Mouse (Mus musculus): Measurements from ENCODE around the gene Ets2. TPM values are rescaled to one million over a fixed set of nuclear protein-coding genes. Genes with fewer than 3 reads are reported as not detected.

Ets2 gene
- polyA plus RNA-seq, 1 experiment from 2014 or later, result 35.1 TPM

DNA sequence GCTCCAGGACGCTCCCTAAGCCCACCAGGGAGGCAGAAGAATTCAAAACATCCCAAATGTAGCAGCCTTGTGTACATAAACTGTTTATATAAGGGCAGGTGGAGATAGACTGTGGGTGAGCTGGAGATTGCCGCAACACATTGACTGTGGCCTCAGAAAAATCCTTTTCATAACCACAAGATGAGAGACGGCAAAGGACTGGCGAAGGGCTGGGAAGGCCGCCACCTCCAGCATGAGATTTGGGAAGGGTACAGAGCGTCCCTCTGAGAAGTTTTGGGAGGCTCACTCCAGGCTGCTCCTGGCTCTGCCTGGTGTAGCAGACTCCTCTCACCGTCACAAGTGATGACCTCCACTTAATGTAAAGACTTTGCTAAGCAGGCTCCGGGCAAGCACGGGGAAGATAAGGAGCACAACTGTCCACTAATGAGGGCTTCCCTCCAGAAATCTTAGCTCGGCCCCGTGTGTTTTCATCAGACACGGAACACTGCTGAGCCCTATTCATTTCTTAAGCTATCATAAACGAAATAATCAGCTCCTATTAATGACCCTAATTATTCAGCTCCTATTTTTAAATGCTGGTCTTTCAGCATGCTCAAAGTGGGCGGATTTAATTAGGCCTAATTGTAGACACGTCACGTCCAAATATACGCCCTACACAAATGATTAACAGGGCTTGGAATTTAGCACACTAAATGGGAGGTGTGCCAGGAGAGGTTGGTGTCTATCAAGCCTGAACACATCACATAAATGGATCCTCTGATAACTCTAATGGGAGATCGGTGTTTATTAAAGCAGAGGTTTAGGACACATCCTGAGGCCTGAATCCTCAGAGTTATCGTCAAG lies 33.5 kb upstream of the Ets2 start:
- H3K9ac ChIP-seq (ENCODE audit: low read length), result no peak overlapping the region
- H3K4me3 ChIP-seq (ENCODE audit: low read depth, low read length), result no peak overlapping the region
- no peaks in the 10 kb centered on the region for H3K9me3 ChIP-seq (ENCODE audit: control insufficient read depth, low read length)
- no peaks in the 10 kb centered on the region for H3K27me3 ChIP-seq (ENCODE audit: control insufficient read depth, insufficient read depth, low read length)
- no peaks in the 10 kb centered on the region for H3K4me1 ChIP-seq (replicated peaks; ENCODE audit: control insufficient read depth, insufficient read depth)
- H3K36me3 ChIP-seq (ENCODE audit: control insufficient read depth, insufficient read depth, low read length), result no peaks in the 10 kb centered on the region
- no peak for DNase-seq (ENCODE audit: low spot score)
- H3K27ac ChIP-seq (replicated peaks), result peak overlapping the region; percentile 64
- no peak for TF ChIP-seq EP300 (optimal IDR thresholded peaks at IDR 0.05)
- TF ChIP-seq CTCF (IDR thresholded peaks at IDR 0.05; ENCODE audit: low read depth), result no peak
- WGBS, result 34% methylated on average over 19 of the region's 19 CpGs
- ATAC-seq (ENCODE audit: low FRiP score, low TSS enrichment), result no peak; the same call in 1 of the 2 replicates
- no peak overlapping the region for H3K4me2 ChIP-seq (replicated peaks; ENCODE audit: low read depth)

DNA sequence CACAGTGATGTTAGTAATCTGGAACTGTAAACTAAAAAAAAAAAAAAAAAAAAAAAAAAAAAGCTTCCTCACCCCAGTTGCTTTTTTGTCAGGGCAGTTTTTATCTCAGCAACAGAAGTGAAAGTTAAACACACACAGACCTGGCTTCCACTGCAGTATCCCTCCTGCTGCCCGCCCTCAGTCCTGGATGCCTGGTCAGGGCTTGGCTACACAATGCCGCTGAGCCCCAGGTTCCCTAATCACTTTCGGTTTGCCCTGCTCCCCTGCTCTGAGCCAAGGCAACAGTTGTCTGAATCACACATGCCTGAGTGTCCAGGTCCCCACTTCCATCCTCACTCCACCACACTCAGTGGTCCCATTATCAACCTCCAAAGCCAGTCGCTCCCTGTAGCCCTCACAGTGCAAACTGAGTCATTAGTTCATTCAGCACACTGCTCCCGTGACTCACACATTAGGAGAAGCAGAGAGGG lies 27.4 kb upstream of the Ets2 start:
- H3K4me2 ChIP-seq (replicated peaks; ENCODE audit: low read depth), result peak overlapping the region; percentile 47
- no peaks in the 10 kb centered on the region for H3K36me3 ChIP-seq (ENCODE audit: control insufficient read depth, insufficient read depth, low read length)
- H3K9ac ChIP-seq (ENCODE audit: low read length), result peak overlapping the region; percentile 53; the same call in 1 of the 2 replicates
- H3K4me1 ChIP-seq (replicated peaks; ENCODE audit: control insufficient read depth, insufficient read depth), result peaks cover 4% of the 10 kb centered on the region
- ATAC-seq (ENCODE audit: low FRiP score, low TSS enrichment) (peak; percentile 86), DNase-seq (ENCODE audit: low spot score) (peak; percentile 77)
- H3K27ac ChIP-seq (replicated peaks), result peak overlapping the region; percentile 94
- 26% methylated on average over 5 of the region's 5 CpGs for WGBS
- H3K9me3 ChIP-seq (ENCODE audit: control insufficient read depth, low read length), result no peaks in the 10 kb centered on the region
- H3K27me3 ChIP-seq (ENCODE audit: control insufficient read depth, insufficient read depth, low read length), result no peaks in the 10 kb centered on the region
- H3K4me3 ChIP-seq (ENCODE audit: low read depth, low read length), result peak overlapping the region; percentile 13; the same call in 1 of the 2 replicates
- no peak for TF ChIP-seq CTCF (IDR thresholded peaks at IDR 0.05; ENCODE audit: low read depth)
- no peak for TF ChIP-seq EP300 (optimal IDR thresholded peaks at IDR 0.05)

DNA sequence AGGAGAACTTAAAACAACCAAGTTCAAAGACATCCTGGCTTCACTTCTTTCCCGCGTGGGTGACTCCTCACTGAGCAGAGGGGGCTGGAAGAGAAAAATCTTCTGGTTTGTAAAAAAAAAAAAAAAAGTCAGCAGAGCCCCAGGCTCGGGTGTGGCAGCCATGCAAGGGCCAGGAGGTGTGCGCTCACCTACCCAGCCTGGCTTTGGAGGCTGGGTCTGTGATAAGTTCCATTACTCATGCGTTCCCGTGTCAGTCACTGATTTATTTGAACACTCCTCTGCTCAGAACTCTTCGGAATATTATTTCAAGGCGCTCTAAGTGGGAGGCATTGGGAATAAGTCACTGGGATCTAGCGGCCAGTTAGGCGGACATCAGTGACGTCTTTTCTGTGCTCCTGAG lies 26.7 kb upstream of the Ets2 start:
- 45% methylated on average over 11 of the region's 11 CpGs for WGBS
- no peaks in the 10 kb centered on the region for H3K36me3 ChIP-seq (ENCODE audit: control insufficient read depth, insufficient read depth, low read length)
- ATAC-seq (ENCODE audit: low FRiP score, low TSS enrichment) (peak; percentile 86), DNase-seq (ENCODE audit: low spot score) (peak; percentile 75)
- H3K9me3 ChIP-seq (ENCODE audit: control insufficient read depth, low read length), result no peaks in the 10 kb centered on the region
- peak overlapping the region; percentile 94 for H3K27ac ChIP-seq (replicated peaks)
- H3K4me3 ChIP-seq (ENCODE audit: low read depth, low read length), result no peak overlapping the region
- H3K9ac ChIP-seq (ENCODE audit: low read length), result no peak overlapping the region
- TF ChIP-seq EP300 (optimal IDR thresholded peaks at IDR 0.05) (peak; percentile 38), CTCF (IDR thresholded peaks at IDR 0.05; ENCODE audit: low read depth) (no peak)
- peaks cover 4% of the 10 kb centered on the region for H3K4me1 ChIP-seq (replicated peaks; ENCODE audit: control insufficient read depth, insufficient read depth)
- no peak overlapping the region for H3K4me2 ChIP-seq (replicated peaks; ENCODE audit: low read depth)
- no peaks in the 10 kb centered on the region for H3K27me3 ChIP-seq (ENCODE audit: control insufficient read depth, insufficient read depth, low read length)

DNA sequence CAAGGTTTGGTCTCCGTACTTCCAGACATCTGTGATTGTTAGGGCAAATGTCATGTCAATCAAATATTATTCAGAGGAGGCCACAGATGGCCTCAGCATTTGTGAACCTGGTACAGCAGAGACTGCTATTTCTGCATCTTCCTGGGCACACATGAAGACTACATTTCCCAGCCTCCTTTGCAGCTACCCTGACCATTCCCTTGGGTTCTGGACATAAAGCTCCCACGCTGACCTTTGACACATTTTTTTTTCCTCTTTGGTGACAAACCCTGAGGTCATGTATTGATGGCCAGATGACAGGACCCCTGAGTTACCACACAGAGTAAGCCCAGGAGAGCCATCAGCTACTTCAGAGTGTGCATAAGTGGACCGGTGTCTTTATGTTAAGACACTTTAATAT lies 25.2 kb upstream of the Ets2 start:
- Histone ChIP-seq H3K36me3 (ENCODE audit: control insufficient read depth, insufficient read depth, low read length) (no peaks in the 10 kb centered on the region), H3K27me3 (ENCODE audit: control insufficient read depth, insufficient read depth, low read length) (no peaks in the 10 kb centered on the region), H3K4me3 (ENCODE audit: low read depth, low read length) (no peak overlapping the region), H3K4me1 (replicated peaks; ENCODE audit: control insufficient read depth, insufficient read depth) (peaks cover 4% of the 10 kb centered on the region), H3K9me3 (ENCODE audit: control insufficient read depth, low read length) (no peaks in the 10 kb centered on the region), H3K9ac (ENCODE audit: low read length) (no peak overlapping the region), H3K27ac (replicated peaks) (no peak overlapping the region), H3K4me2 (replicated peaks; ENCODE audit: low read depth) (no peak overlapping the region)
- no peak for DNase-seq (ENCODE audit: low spot score)
- TF ChIP-seq CTCF (IDR thresholded peaks at IDR 0.05; ENCODE audit: low read depth), result no peak
- TF ChIP-seq EP300 (optimal IDR thresholded peaks at IDR 0.05), result no peak
- WGBS, result 87% methylated on average over 3 of the region's 3 CpGs
- no peak for ATAC-seq (ENCODE audit: low FRiP score, low TSS enrichment)

DNA sequence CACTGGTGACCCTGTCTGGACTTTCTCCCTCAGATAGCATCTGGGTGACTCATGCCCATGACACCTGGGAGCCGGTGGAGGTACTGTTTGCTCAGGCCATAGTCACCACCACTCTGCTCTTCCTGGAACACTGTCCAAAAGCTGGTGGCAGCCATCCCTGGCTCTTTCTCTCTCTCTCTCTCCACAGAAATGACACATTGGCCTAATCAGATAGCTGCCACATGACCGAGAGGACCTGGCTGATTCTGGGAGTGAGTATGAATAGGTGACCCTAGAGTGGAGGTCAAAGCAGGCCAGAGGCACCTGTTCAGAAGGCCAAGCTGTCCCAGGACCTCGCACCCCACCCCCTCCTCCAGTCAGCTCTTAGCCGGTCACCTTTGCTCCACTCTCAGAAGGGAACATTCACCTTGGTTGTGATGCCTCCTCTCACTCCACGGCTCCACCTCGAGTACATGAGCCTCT lies 19.4 kb upstream of the Ets2 start:
- no peak overlapping the region for H3K4me2 ChIP-seq (replicated peaks; ENCODE audit: low read depth)
- no peak overlapping the region for H3K9ac ChIP-seq (ENCODE audit: low read length)
- DNase-seq (ENCODE audit: low spot score) (peak; percentile 80), ATAC-seq (ENCODE audit: low FRiP score, low TSS enrichment) (peak; percentile 95)
- no peaks in the 10 kb centered on the region for H3K9me3 ChIP-seq (ENCODE audit: control insufficient read depth, low read length)
- peak overlapping the region; percentile 73 for H3K27ac ChIP-seq (replicated peaks)
- H3K4me3 ChIP-seq (ENCODE audit: low read depth, low read length), result no peak overlapping the region
- no peaks in the 10 kb centered on the region for H3K36me3 ChIP-seq (ENCODE audit: control insufficient read depth, insufficient read depth, low read length)
- no peaks in the 10 kb centered on the region for H3K4me1 ChIP-seq (replicated peaks; ENCODE audit: control insufficient read depth, insufficient read depth)
- TF ChIP-seq EP300 (optimal IDR thresholded peaks at IDR 0.05), result no peak
- TF ChIP-seq CTCF (IDR thresholded peaks at IDR 0.05; ENCODE audit: low read depth), result no peak
- 62% methylated on average over 6 of the region's 6 CpGs for WGBS
- no peaks in the 10 kb centered on the region for H3K27me3 ChIP-seq (ENCODE audit: control insufficient read depth, insufficient read depth, low read length)

DNA sequence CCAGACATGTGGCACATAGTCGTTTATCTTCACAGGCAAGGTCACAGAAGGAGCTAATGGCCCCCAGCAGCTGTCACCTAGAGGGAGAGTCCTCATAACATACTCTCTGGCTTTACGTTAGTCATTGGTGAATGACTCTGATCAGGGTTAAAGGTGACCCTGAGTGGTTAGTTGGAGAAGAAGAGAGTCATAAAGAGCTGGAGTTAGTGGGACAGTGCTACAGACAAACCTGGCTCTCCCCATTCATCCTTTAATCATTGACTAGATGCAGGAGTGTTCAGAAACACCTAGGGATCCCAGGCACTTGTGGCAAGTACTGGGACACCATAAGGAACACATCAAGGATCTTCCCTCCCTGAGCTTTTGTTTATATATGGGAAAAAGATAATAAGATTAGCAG lies 16.1 kb upstream of the Ets2 start:
- TF ChIP-seq CTCF (IDR thresholded peaks at IDR 0.05; ENCODE audit: low read depth), result no peak
- TF ChIP-seq EP300 (optimal IDR thresholded peaks at IDR 0.05), result no peak
- no peak overlapping the region for H3K27ac ChIP-seq (replicated peaks)
- H3K36me3 ChIP-seq (ENCODE audit: control insufficient read depth, insufficient read depth, low read length), result no peaks in the 10 kb centered on the region
- 43% methylated on average over 2 of the region's 2 CpGs for WGBS
- H3K9ac ChIP-seq (ENCODE audit: low read length), result no peak overlapping the region
- DNase-seq (ENCODE audit: low spot score) (no peak), ATAC-seq (ENCODE audit: low FRiP score, low TSS enrichment) (no peak)
- no peaks in the 10 kb centered on the region for H3K27me3 ChIP-seq (ENCODE audit: control insufficient read depth, insufficient read depth, low read length)
- H3K4me1 ChIP-seq (replicated peaks; ENCODE audit: control insufficient read depth, insufficient read depth), result no peaks in the 10 kb centered on the region
- H3K9me3 ChIP-seq (ENCODE audit: control insufficient read depth, low read length), result no peaks in the 10 kb centered on the region
- no peak overlapping the region for H3K4me3 ChIP-seq (ENCODE audit: low read depth, low read length)
- no peak overlapping the region for H3K4me2 ChIP-seq (replicated peaks; ENCODE audit: low read depth)

All from stomach, postnatal 0 days (tissue).